Mouse (Mus musculus): ENCODE results near the gene Gtf3a. TPM values are rescaled to one million over a fixed set of nuclear protein-coding genes. Genes with fewer than 3 reads are reported as not detected.

Gtf3a gene
- 99.5 and 103 TPM in 2 replicates for polyA plus RNA-seq (2014; fragmentation: Nextera tagmentation; extraction: Ambion mirVana)

GRCm38 (mm10) chr5:146948508-146949088 is at the start of gene Gtf3a:
TSS of gene Gtf3a (plus strand) at chr5:146948657.
- Histone ChIP-seq H3K9ac (peak within 1 kb of the TSS; percentile 80), H3K27me3 (ENCODE audit: control insufficient read depth, insufficient read depth, low read length) (no peaks in the 10 kb centered on the region), H3K4me2 (replicated peaks) (peak within 1 kb of the TSS; percentile 88), H3K36me3 (replicated peaks; ENCODE audit: control insufficient read depth, insufficient read depth) (peaks cover 32% of the 10 kb centered on the region), H3K27ac (peak within 1 kb of the TSS; percentile 79), H3K4me1 (replicated peaks; ENCODE audit: control insufficient read depth, insufficient read depth, low read length) (peaks cover 8% of the 10 kb centered on the region), H3K4me3 (replicated peaks; ENCODE audit: low read length) (peak within 1 kb of the TSS; percentile 51), H3K9me3 (ENCODE audit: control insufficient read depth, low read length) (no peaks in the 10 kb centered on the region)
- DNase-seq (ENCODE audit: low spot score) (peak; percentile 95), ATAC-seq (ENCODE audit: low FRiP score) (peak; percentile 91)
- WGBS, result 0% methylated on average over 58 of the region's 62 CpGs

DNA sequence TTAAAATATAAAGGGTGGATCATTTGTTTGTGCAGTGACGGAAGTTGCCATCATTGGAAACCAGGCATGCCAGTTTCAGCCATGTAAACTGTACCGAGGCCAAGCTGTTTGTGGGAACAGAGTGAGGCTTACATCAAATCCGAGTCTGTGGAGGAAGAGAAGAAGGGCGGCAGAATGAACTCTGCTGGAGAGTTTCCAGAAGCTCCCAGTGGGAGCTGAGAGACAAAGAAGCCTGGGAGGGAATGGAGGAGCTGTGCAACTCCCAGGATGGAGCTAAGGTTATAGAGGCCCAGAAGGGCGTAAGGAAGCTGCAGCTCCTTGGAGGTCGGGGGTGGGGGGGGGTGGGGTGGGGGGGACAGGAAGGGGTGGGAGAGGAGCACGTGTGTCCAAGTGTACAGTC is 48.1 kb upstream of the Gtf3a start:
- WGBS, result 49% methylated on average over 7 of the region's 7 CpGs
- H3K36me3 ChIP-seq (replicated peaks; ENCODE audit: control insufficient read depth, insufficient read depth), result no peaks in the 10 kb centered on the region
- DNase-seq (ENCODE audit: low spot score), result no peak
- H3K4me1 ChIP-seq (replicated peaks; ENCODE audit: control insufficient read depth, insufficient read depth, low read length), result no peaks in the 10 kb centered on the region
- ATAC-seq (ENCODE audit: low FRiP score), result no peak
- H3K9ac ChIP-seq, result no peak overlapping the region
- no peak overlapping the region for H3K4me2 ChIP-seq (replicated peaks)
- no peak overlapping the region for H3K4me3 ChIP-seq (replicated peaks; ENCODE audit: low read length)
- H3K9me3 ChIP-seq (ENCODE audit: control insufficient read depth, low read length), result no peaks in the 10 kb centered on the region
- H3K27me3 ChIP-seq (ENCODE audit: control insufficient read depth, insufficient read depth, low read length), result no peaks in the 10 kb centered on the region
- H3K27ac ChIP-seq, result no peak overlapping the region

DNA sequence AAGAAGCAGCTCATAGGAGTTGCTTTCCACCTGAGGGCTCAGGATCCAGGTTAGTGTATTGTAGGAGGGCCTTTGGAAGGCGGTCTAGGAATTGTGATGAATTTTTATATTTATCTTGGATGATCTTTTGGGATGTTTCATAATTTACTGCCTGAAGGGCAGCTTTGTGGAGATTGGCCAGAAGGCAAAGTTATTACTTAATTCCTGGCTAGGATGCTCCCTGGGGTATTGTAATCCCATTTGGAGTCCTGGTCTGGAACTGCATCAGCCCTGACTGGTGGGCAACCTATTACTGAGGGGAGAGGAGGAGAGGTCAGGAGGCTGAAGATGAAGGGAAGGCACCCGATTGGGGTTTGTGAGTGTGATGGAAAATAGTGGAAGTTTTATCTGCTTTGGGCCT is 47.0 kb upstream of the Gtf3a start:
- no peak overlapping the region for H3K9ac ChIP-seq
- no peak overlapping the region for H3K4me3 ChIP-seq (replicated peaks; ENCODE audit: low read length)
- no peaks in the 10 kb centered on the region for H3K27me3 ChIP-seq (ENCODE audit: control insufficient read depth, insufficient read depth, low read length)
- no peaks in the 10 kb centered on the region for H3K4me1 ChIP-seq (replicated peaks; ENCODE audit: control insufficient read depth, insufficient read depth, low read length)
- H3K9me3 ChIP-seq (ENCODE audit: control insufficient read depth, low read length), result no peaks in the 10 kb centered on the region
- no peak overlapping the region for H3K27ac ChIP-seq
- ATAC-seq (ENCODE audit: low FRiP score) (no peak), DNase-seq (ENCODE audit: low spot score) (no peak)
- no peak overlapping the region for H3K4me2 ChIP-seq (replicated peaks)
- WGBS, result 78% methylated on average over 2 of the region's 2 CpGs
- no peaks in the 10 kb centered on the region for H3K36me3 ChIP-seq (replicated peaks; ENCODE audit: control insufficient read depth, insufficient read depth)

GRCm38 (mm10) chr5:146904404-146904803 is 44.1 kb upstream of the Gtf3a start:
- Histone ChIP-seq H3K4me2 (replicated peaks) (no peak overlapping the region), H3K27me3 (ENCODE audit: control insufficient read depth, insufficient read depth, low read length) (no peaks in the 10 kb centered on the region), H3K9me3 (ENCODE audit: control insufficient read depth, low read length) (no peaks in the 10 kb centered on the region), H3K4me1 (replicated peaks; ENCODE audit: control insufficient read depth, insufficient read depth, low read length) (no peaks in the 10 kb centered on the region), H3K36me3 (replicated peaks; ENCODE audit: control insufficient read depth, insufficient read depth) (no peaks in the 10 kb centered on the region), H3K27ac (no peak overlapping the region), H3K4me3 (replicated peaks; ENCODE audit: low read length) (no peak overlapping the region), H3K9ac (no peak overlapping the region)
- peak; percentile 88 for DNase-seq (ENCODE audit: low spot score)
- 38% methylated on average over 8 of the region's 8 CpGs for WGBS
- ATAC-seq (ENCODE audit: low FRiP score), result peak; percentile 54; the same call in 1 of the 2 replicates

DNA sequence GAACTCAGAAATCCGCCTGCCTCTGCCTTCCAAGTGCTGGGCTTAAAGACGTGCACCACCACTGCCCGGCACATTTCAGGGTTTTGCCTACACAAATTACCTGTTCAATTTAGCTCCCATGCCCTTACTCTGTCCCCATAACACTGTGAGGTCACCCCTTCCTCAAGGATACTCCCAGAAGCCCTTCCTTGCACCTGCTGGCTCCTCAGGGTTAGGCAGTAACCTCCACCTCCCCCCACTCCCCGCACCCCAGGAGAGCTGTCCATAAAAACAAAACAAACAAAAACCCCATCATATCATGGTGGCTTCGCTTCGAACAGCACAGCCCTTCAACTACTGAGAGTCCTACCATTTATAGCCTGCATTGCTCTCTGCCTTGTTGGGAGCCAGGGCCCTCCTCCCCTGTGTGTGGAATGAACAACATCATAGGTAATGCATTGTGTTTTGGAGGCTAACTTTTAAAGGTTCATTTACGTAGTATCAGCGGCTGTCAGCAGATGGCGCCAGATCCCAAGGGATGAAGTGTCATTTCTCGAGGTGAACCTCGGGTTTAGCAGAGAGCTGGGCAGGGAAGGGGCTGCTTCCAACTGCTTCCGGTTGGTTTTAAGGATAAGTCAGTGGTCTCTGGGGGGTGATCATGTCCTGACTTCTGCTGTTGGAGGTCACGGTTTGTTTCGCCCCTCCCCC is 42.8 kb upstream of the Gtf3a start:
- H3K4me1 ChIP-seq (replicated peaks; ENCODE audit: control insufficient read depth, insufficient read depth, low read length), result no peaks in the 10 kb centered on the region
- WGBS, result 26% methylated on average over 14 of the region's 14 CpGs
- H3K27ac ChIP-seq, result no peak overlapping the region
- ATAC-seq (ENCODE audit: low FRiP score) (0 out of 2 replicates have a peak, but pooled peaks have one; percentile 49), DNase-seq (ENCODE audit: low spot score) (peak; percentile 93)
- no peaks in the 10 kb centered on the region for H3K27me3 ChIP-seq (ENCODE audit: control insufficient read depth, insufficient read depth, low read length)
- H3K9ac ChIP-seq, result no peak overlapping the region
- no peak overlapping the region for H3K4me3 ChIP-seq (replicated peaks; ENCODE audit: low read length)
- H3K36me3 ChIP-seq (replicated peaks; ENCODE audit: control insufficient read depth, insufficient read depth), result no peaks in the 10 kb centered on the region
- no peaks in the 10 kb centered on the region for H3K9me3 ChIP-seq (ENCODE audit: control insufficient read depth, low read length)
- H3K4me2 ChIP-seq (replicated peaks), result peak overlapping the region; percentile 30

DNA sequence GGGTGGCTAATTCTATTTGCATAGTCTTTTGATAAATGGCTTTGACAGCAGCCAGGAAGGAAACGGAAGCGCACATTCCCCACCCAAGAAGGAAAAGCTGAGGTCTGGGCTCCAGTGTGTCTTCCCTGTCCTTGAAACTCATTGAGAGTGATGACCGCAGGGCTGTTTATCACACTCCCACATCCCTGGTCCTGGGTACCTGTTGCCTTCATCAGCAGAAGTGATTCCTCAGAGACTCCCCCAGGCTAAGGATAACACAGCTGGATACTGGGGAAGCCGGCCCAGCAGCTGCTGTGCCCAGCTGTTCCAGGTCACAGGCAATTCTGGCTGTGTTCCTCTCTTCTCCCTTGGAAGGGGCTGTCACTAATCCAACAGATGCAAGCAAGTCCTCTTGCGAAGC is 40.9 kb upstream of the Gtf3a start:
- WGBS, result 41% methylated on average over 5 of the region's 5 CpGs
- Histone ChIP-seq H3K27me3 (ENCODE audit: control insufficient read depth, insufficient read depth, low read length) (no peaks in the 10 kb centered on the region), H3K4me1 (replicated peaks; ENCODE audit: control insufficient read depth, insufficient read depth, low read length) (no peaks in the 10 kb centered on the region), H3K9ac (no peak overlapping the region), H3K4me3 (replicated peaks; ENCODE audit: low read length) (no peak overlapping the region), H3K36me3 (replicated peaks; ENCODE audit: control insufficient read depth, insufficient read depth) (no peaks in the 10 kb centered on the region), H3K4me2 (replicated peaks) (no peak overlapping the region), H3K9me3 (ENCODE audit: control insufficient read depth, low read length) (no peaks in the 10 kb centered on the region), H3K27ac (no peak overlapping the region)
- no peak for DNase-seq (ENCODE audit: low spot score)
- no peak for ATAC-seq (ENCODE audit: low FRiP score)

GRCm38 (mm10) chr5:146908629-146909028 is 39.8 kb upstream of the Gtf3a start:
- no peak overlapping the region for H3K4me3 ChIP-seq (replicated peaks; ENCODE audit: low read length)
- H3K27ac ChIP-seq, result no peak overlapping the region
- no peak for ATAC-seq (ENCODE audit: low FRiP score)
- no peak for DNase-seq (ENCODE audit: low spot score)
- no peaks in the 10 kb centered on the region for H3K9me3 ChIP-seq (ENCODE audit: control insufficient read depth, low read length)
- no peak overlapping the region for H3K4me2 ChIP-seq (replicated peaks)
- 53% methylated on average over 11 of the region's 11 CpGs for WGBS
- no peaks in the 10 kb centered on the region for H3K36me3 ChIP-seq (replicated peaks; ENCODE audit: control insufficient read depth, insufficient read depth)
- H3K4me1 ChIP-seq (replicated peaks; ENCODE audit: control insufficient read depth, insufficient read depth, low read length), result no peaks in the 10 kb centered on the region
- 0 out of 2 replicates have a peak, but pooled peaks cover under 1% of the 10 kb centered on the region for H3K27me3 ChIP-seq (ENCODE audit: control insufficient read depth, insufficient read depth, low read length)
- H3K9ac ChIP-seq, result no peak overlapping the region

DNA sequence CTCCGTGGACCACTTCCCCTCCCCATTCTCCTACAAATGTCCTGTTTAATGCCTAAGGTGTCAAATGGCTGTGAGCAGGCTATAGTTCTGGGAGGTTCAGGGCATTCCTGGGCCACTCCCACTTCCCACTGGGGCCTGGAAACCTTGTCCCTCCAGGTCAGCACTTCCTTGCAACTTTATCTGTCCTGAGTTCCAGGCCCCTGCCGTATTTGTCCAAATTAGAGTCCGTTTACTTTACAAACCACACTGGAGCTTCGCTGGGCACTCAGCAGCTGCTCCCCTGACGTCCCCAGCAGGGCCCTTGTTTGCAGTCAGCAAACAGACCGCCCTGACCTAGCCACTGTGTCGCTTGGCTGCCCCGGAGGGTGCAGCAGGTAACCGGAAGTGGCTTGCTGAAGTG is 36.3 kb upstream of the Gtf3a start:
- H3K27ac ChIP-seq, result no peak overlapping the region
- 0 out of 2 replicates have a peak, but pooled peaks cover 6% of the 10 kb centered on the region for H3K27me3 ChIP-seq (ENCODE audit: control insufficient read depth, insufficient read depth, low read length)
- no peak overlapping the region for H3K9ac ChIP-seq
- H3K4me2 ChIP-seq (replicated peaks), result no peak overlapping the region
- ATAC-seq (ENCODE audit: low FRiP score), result no peak
- no peaks in the 10 kb centered on the region for H3K4me1 ChIP-seq (replicated peaks; ENCODE audit: control insufficient read depth, insufficient read depth, low read length)
- 21% methylated on average over 9 of the region's 9 CpGs for WGBS
- no peaks in the 10 kb centered on the region for H3K36me3 ChIP-seq (replicated peaks; ENCODE audit: control insufficient read depth, insufficient read depth)
- H3K4me3 ChIP-seq (replicated peaks; ENCODE audit: low read length), result no peak overlapping the region
- no peaks in the 10 kb centered on the region for H3K9me3 ChIP-seq (ENCODE audit: control insufficient read depth, low read length)
- no peak for DNase-seq (ENCODE audit: low spot score)

DNA sequence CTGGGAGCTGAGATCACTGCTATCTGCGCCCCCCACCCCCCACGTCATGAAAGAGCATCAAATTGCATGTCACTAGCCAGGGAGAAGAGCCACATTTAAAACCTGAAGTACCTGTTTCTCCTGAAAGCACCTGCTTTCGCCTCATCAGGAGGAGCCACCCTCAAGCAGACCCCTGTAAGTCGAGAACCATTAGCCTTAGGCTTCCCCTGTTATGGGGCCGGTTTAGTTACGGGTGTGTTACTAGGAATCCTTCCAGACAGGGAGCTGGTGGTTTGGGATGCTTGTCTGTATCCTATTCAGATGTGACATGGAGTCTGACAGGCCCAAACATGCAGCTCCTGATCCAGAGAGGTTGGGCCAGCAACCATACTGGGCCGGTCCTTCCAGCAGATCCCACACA is 35.1 kb upstream of the Gtf3a start:
- DNase-seq (ENCODE audit: low spot score), result no peak
- Histone ChIP-seq H3K36me3 (replicated peaks; ENCODE audit: control insufficient read depth, insufficient read depth) (no peaks in the 10 kb centered on the region), H3K9ac (no peak overlapping the region), H3K4me1 (replicated peaks; ENCODE audit: control insufficient read depth, insufficient read depth, low read length) (no peaks in the 10 kb centered on the region), H3K27ac (no peak overlapping the region), H3K4me3 (replicated peaks; ENCODE audit: low read length) (no peak overlapping the region), H3K9me3 (ENCODE audit: control insufficient read depth, low read length) (no peaks in the 10 kb centered on the region), H3K4me2 (replicated peaks) (no peak overlapping the region), H3K27me3 (ENCODE audit: control insufficient read depth, insufficient read depth, low read length) (0 out of 2 replicates have a peak, but pooled peaks cover 6% of the 10 kb centered on the region)
- 85% methylated on average over 7 of the region's 7 CpGs for WGBS
- no peak for ATAC-seq (ENCODE audit: low FRiP score)

Measured in hindbrain, embryonic 14.5 days (tissue).